Mouse (Mus musculus): ENCODE measurements around the gene Auts2.

Auts2 gene

GRCm38 (mm10) chr5:131710735-131711473, 832.2 kb downstream of the Auts2 start:
- DNase-seq, result no peak

GRCm38 (mm10) chr5:131707471-131707870, 835.7 kb downstream of the Auts2 start:
- no peak for DNase-seq

GRCm38 (mm10) chr5:131703729-131704128, 839.4 kb downstream of the Auts2 start:
- DNase-seq, result no peak

GRCm38 (mm10) chr5:131702840-131703392, 840.2 kb downstream of the Auts2 start:
- DNase-seq, result no peak

GRCm38 (mm10) chr5:131698900-131699299, 844.2 kb downstream of the Auts2 start:
- DNase-seq, result no peak

- no peak for DNase-seq
Measured at GRCm38 (mm10) chr5:131690781-131691180, 852.4 kb downstream of the Auts2 start.

GRCm38 (mm10) chr5:131686956-131687618, 856.1 kb downstream of the Auts2 start:
- DNase-seq, result no peak

- DNase-seq, result no peak
Measured at GRCm38 (mm10) chr5:131680127-131680845, 862.9 kb downstream of the Auts2 start.

- DNase-seq, result no peak
Measured at GRCm38 (mm10) chr5:131679523-131679922, 863.6 kb downstream of the Auts2 start.

GRCm38 (mm10) chr5:131677518-131677917, 865.6 kb downstream of the Auts2 start:
- no peak for DNase-seq

- DNase-seq, result no peak
Measured at GRCm38 (mm10) chr5:131673696-131674095, 869.4 kb downstream of the Auts2 start.

GRCm38 (mm10) chr5:131665068-131665467, 878.1 kb downstream of the Auts2 start:
- DNase-seq, result no peak

GRCm38 (mm10) chr5:131664657-131665056, 878.5 kb downstream of the Auts2 start:
- no peak for DNase-seq

- DNase-seq, result no peak
Measured at GRCm38 (mm10) chr5:131662657-131663056, 880.5 kb downstream of the Auts2 start.

- no peak for DNase-seq
Measured at GRCm38 (mm10) chr5:131658822-131659515, 884.2 kb downstream of the Auts2 start.

- no peak for DNase-seq
Measured at GRCm38 (mm10) chr5:131654206-131654605, 888.9 kb downstream of the Auts2 start.

GRCm38 (mm10) chr5:131650381-131650891, 892.7 kb downstream of the Auts2 start:
- DNase-seq, result peak; percentile 83

- DNase-seq, result peak; percentile 40
Measured at GRCm38 (mm10) chr5:131647683-131648119, 895.4 kb downstream of the Auts2 start.

GRCm38 (mm10) chr5:131647104-131647682, 896.0 kb downstream of the Auts2 start:
- DNase-seq, result no peak

- DNase-seq, result no peak
Measured at GRCm38 (mm10) chr5:131646192-131646775, 896.9 kb downstream of the Auts2 start.

GRCm38 (mm10) chr5:131645341-131646191, 897.6 kb downstream of the Auts2 start:
- DNase-seq, result peak; percentile 66

Measured in kidney, adult 9 months (tissue).